In genomic region chr5:73256352-73257065, GRCm38 (mm10) we compare ENCODE assay signal across 8 mouse cellular contexts. TPM values are rescaled to one million over a fixed set of nuclear protein-coding genes. Genes with fewer than 3 reads are reported as not detected.
DNase-seq lines count a peak whose midpoint lies in the region; ATAC-seq lines count a peak whose summit lies in the region.

TSS of gene Fryl (minus strand) at chr5:73256619.

- peak; percentile 91 to 94 for DNase-seq in B cell, adult 2 months
- peak; percentile 99 for DNase-seq in brain, adult 2 months (ENCODE audit: low read depth, low spot score)
- peak; percentile 100 for DNase-seq in heart, embryonic 10.5 days (ENCODE audit: low spot score)
- peak; percentile 100 for DNase-seq in liver
- peak; percentile 95 to 98 for DNase-seq in spleen, postnatal 4 days (ENCODE audit: low spot score in 2 of 2)

- under 1% methylated on average over 44 of the region's 44 CpGs for WGBS in heart, embryonic 10.5 days
- under 1% methylated on average over 44 of the region's 44 CpGs for WGBS in kidney, embryonic 15.5 days

- H3K4me1 ChIP-seq in heart, embryonic 10.5 days = peaks cover 27% of the 10 kb centered on the region
- H3K4me1 ChIP-seq in kidney, embryonic 15.5 days = peaks cover 24% of the 10 kb centered on the region

- peak within 1 kb of the TSS; percentile 70 for H3K4me2 ChIP-seq in kidney, embryonic 15.5 days

- no peaks in the 10 kb centered on the region for H3K27me3 ChIP-seq in heart, embryonic 10.5 days (ENCODE audit: insufficient read depth, poor library complexity, severe bottlenecking)
- no peaks in the 10 kb centered on the region for H3K27me3 ChIP-seq in kidney, embryonic 15.5 days

- H3K9me3 ChIP-seq in heart, embryonic 10.5 days = no peaks in the 10 kb centered on the region
- H3K9me3 ChIP-seq in kidney, embryonic 15.5 days (replicated peaks) = no peaks in the 10 kb centered on the region

- peak within 1 kb of the TSS; percentile 98 for H3K4me3 ChIP-seq in heart, embryonic 10.5 days
- peak within 1 kb of the TSS; percentile 98 for H3K4me3 ChIP-seq in kidney, embryonic 15.5 days (replicated peaks)

- no peaks in the 10 kb centered on the region for H3K36me3 ChIP-seq in heart, embryonic 10.5 days
- H3K36me3 ChIP-seq in kidney, embryonic 15.5 days = no peaks in the 10 kb centered on the region

- peak within 1 kb of the TSS; percentile 97 for H3K27ac ChIP-seq in heart, embryonic 10.5 days
- peak within 1 kb of the TSS; percentile 98 for H3K27ac ChIP-seq in kidney, embryonic 15.5 days

- H3K9ac ChIP-seq in kidney, embryonic 15.5 days = peak within 1 kb of the TSS; percentile 95

- peak; percentile 91 for ATAC-seq in erythroblast, adult 5-6 weeks (replicated peaks; ENCODE audit: low FRiP score, poor library complexity, severe bottlenecking)
- peak; percentile 99 for ATAC-seq in kidney, embryonic 15.5 days (replicated peaks; ENCODE audit: low FRiP score)
- ATAC-seq in monocyte, adult 5-6 weeks (replicated peaks; ENCODE audit: insufficient number of reproducible peaks, low FRiP score, low TSS enrichment, poor library complexity, severe bottlenecking) = peak; percentile 95

RNA-seq across cellular contexts. Expression of gene Fryl, which starts in this region (rescaled TPM):
- total RNA-seq in erythroblast, adult 5-6 weeks (2015; ENCODE audit: low replicate concordance) = 635 and 792 TPM in 2 replicates
- 1,411 and 1,492 TPM in 2 replicates for total RNA-seq in erythroblast, adult 5-6 weeks (2017; ENCODE audit: low replicate concordance)
- polyA plus RNA-seq in heart, embryonic 10.5 days (2016; fragmentation: Nextera tagmentation; extraction: Ambion mirVana) = 27.7 and 32.6 TPM in 2 replicates
- polyA plus RNA-seq in kidney, embryonic 15.5 days (2015; fragmentation: Nextera tagmentation; extraction: Ambion mirVana) = 34.4 and 34.8 TPM in 2 replicates
- total RNA-seq in monocyte, adult 5-6 weeks (2017) = 123 to 248 TPM (median 154 TPM) in 3 replicates

Comparison
In these comparisons a context has a peak if more than half of its experiments do, and no peak if none do; other contexts are left out.
1. Peak in every context shown above with its lines: DNase-seq, ATAC-seq, H3K4me3 ChIP-seq and H3K27ac ChIP-seq.